Mouse (Mus musculus): ENCODE measurements at regions not wholly inside any gene's neighbourhood (a gene's known extent, or its start where the extent isn't known, plus 50 kb on each side); places are given as distances from the start of the nearest gene placed in this dataset.

GRCm38 (mm10) chr3:21678734-21679133 is 397.7 kb upstream of the Tbl1xr1 start:
- no peak for TF ChIP-seq POLR2A (IDR thresholded peaks at IDR 0.05; ENCODE audit: insufficient read depth, low read depth, low read length)
- no peak for TF ChIP-seq CTCF (IDR thresholded peaks at IDR 0.05)
